Mouse (Mus musculus) neural tube, embryonic 11.5 days (tissue): ENCODE measurements at regions not wholly inside any gene's neighbourhood (a gene's known extent, or its start where the extent isn't known, plus 50 kb on each side); places are given as distances from the start of the nearest gene placed in this dataset.

ENCODE experiments used
- ATAC-seq: fragments of 200-750 bp; cut with Nextera tagmentation; 2 replicates; pipeline ENCODE4 v1.8.0; 2017; ENCODE audit warnings: moderate number of reproducible peaks, mild to moderate bottlenecking, moderate TSS enrichment, moderate library complexity; ENCODE audit not compliant: insufficient read depth, low FRiP score, low TSS enrichment
- DNase-seq: peaks from one replicate; pipeline ENCODE4 v3.0.0-alpha.2; 2015; ENCODE audit warnings: low spot score
- H3K27ac ChIP-seq: fragments of 300-500 bp; sonication (generic); 2 replicates; pipeline ENCODE4 v1.5.1; 2014; ENCODE audit warnings: low read depth, mild to moderate bottlenecking, low read length
- H3K27me3 ChIP-seq: fragments of 300-500 bp; sonication (generic); 2 replicates; pipeline ENCODE4 v1.6.1; 2014; ENCODE audit warnings: mild to moderate bottlenecking, low read length, mixed read lengths; ENCODE audit not compliant: control insufficient read depth, insufficient read depth
- H3K36me3 ChIP-seq: fragments of 300-500 bp; sonication (generic); 2 replicates; pipeline ENCODE4 v1.6.1; 2014; ENCODE audit warnings: mild to moderate bottlenecking, low read length, moderate library complexity, mixed read lengths; ENCODE audit not compliant: control insufficient read depth, insufficient read depth
- H3K4me1 ChIP-seq: fragments of 300-500 bp; sonication (generic); 2 replicates; pipeline ENCODE4 v1.6.1; 2014; ENCODE audit warnings: low read length, mixed read lengths; ENCODE audit not compliant: control insufficient read depth, insufficient read depth
- H3K4me2 ChIP-seq: fragments of 300-500 bp; sonication (generic); 2 replicates; pipeline ENCODE4 v1.6.1; 2014; ENCODE audit warnings: low read depth, mild to moderate bottlenecking, moderate library complexity
- H3K4me3 ChIP-seq: fragments of 300-500 bp; sonication (generic); 2 replicates; pipeline ENCODE4 v1.5.1; 2014; ENCODE audit warnings: low read depth, low read length
- H3K9ac ChIP-seq: fragments of 300-500 bp; sonication (generic); 2 replicates; pipeline ENCODE4 v1.6.1; 2014; ENCODE audit warnings: mild to moderate bottlenecking, low read length
- H3K9me3 ChIP-seq: fragments of 300-500 bp; sonication (generic); 2 replicates; pipeline ENCODE4 v1.6.1; 2016; ENCODE audit warnings: low read length; ENCODE audit not compliant: control insufficient read depth
- WGBS: fragments of 180-500 bp; shearing (Covaris S2); extraction: QIAGEN DNeasy Blood & Tissue Kit; methylation state at CpG from one replicate; pipeline ENCODE4 v1.1.7; 2014; 5-methylcytosine and 5-hydroxymethylcytosine counted together

DNA sequence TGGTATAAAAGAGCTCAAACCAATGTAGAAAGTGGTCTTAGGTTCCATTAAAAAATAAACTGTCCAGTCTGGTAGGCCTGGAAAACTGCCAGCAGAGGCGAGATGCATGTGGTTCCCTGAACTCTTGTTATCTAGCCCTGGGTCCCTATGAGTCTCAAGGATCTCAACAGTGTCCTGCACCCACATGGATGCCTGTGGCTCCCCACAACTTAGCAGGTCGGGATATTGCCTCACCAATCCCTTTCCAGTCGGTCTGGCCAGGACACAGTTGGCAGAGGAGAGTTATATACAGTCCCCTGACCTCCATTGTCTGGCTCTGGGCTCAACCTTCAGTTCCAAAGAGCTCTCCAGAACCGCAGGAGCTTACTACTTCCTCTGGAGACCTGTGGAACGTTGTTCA is 456.8 kb upstream of the 4921530L21Rik start:
- H3K27ac ChIP-seq, result no peak overlapping the region
- H3K4me1 ChIP-seq, result no peaks in the 10 kb centered on the region
- no peaks in the 10 kb centered on the region for H3K36me3 ChIP-seq
- H3K9ac ChIP-seq, result no peak overlapping the region
- DNase-seq, result no peak
- no peak overlapping the region for H3K4me3 ChIP-seq
- no peaks in the 10 kb centered on the region for H3K9me3 ChIP-seq
- ATAC-seq, result no peak
- 87% methylated on average over 5 of the region's 5 CpGs for WGBS
- no peak overlapping the region for H3K4me2 ChIP-seq
- no peaks in the 10 kb centered on the region for H3K27me3 ChIP-seq

- WGBS, result 46% methylated on average over 1 of the region's 1 CpGs
- no peaks in the 10 kb centered on the region for H3K27me3 ChIP-seq
- H3K9me3 ChIP-seq, result no peaks in the 10 kb centered on the region
- no peak overlapping the region for H3K4me3 ChIP-seq
- ATAC-seq (0 out of 2 replicates have a peak, but pooled peaks have one; percentile 41), DNase-seq (no peak)
- no peak overlapping the region for H3K9ac ChIP-seq
- H3K36me3 ChIP-seq, result no peaks in the 10 kb centered on the region
- no peak overlapping the region for H3K4me2 ChIP-seq
- H3K27ac ChIP-seq, result no peak overlapping the region
- H3K4me1 ChIP-seq, result no peaks in the 10 kb centered on the region
Measured at GRCm38 (mm10) chr14:95434250-95434649, 446.8 kb upstream of the 4921530L21Rik start.
